Mouse (Mus musculus): ENCODE results near the gene Pgd. TPM values are rescaled to one million over a fixed set of nuclear protein-coding genes. Genes with fewer than 3 reads are reported as not detected.
"Not testable (repeated sequence)": the region's sequence is repeated elsewhere in the genome, so short reads cannot be mapped to it uniquely, and the experiment has no call there.

Pgd gene
- polyA plus RNA-seq (2016; fragmentation: Nextera tagmentation; extraction: Ambion mirVana): 116 and 133 TPM in 2 replicates

GRCm38 (mm10) chr4:149166215-149166946 lies at the start of gene Pgd:
Gene Pgd (minus strand): TSS chr4:149166771.
- H3K4me1 ChIP-seq: peaks cover 21% of the 10 kb centered on the region
- H3K4me3 ChIP-seq: peak within 1 kb of the TSS; percentile 98
- WGBS: 0% methylated on average over 59 of the region's 59 CpGs
- no peaks in the 10 kb centered on the region for H3K9me3 ChIP-seq
- DNase-seq (ENCODE audit: low spot score): peak; percentile 99
- H3K27ac ChIP-seq: peak within 1 kb of the TSS; percentile 95
- H3K36me3 ChIP-seq: peaks cover 38% of the 10 kb centered on the region
- no peaks in the 10 kb centered on the region for H3K27me3 ChIP-seq (ENCODE audit: insufficient read depth, poor library complexity, severe bottlenecking)

GRCm38 (mm10) chr4:149215982-149216381 lies 49.4 kb upstream of the Pgd start:
- Histone ChIP-seq H3K9me3 (no peaks in the 10 kb centered on the region), H3K4me1 (no peaks in the 10 kb centered on the region), H3K36me3 (peaks cover 67% of the 10 kb centered on the region), H3K4me3 (no peak overlapping the region), H3K27me3 (ENCODE audit: insufficient read depth, poor library complexity, severe bottlenecking) (no peaks in the 10 kb centered on the region), H3K27ac (no peak overlapping the region)
- no peak for DNase-seq (ENCODE audit: low spot score)
- WGBS: 91% methylated on average over 9 of the region's 9 CpGs

DNA sequence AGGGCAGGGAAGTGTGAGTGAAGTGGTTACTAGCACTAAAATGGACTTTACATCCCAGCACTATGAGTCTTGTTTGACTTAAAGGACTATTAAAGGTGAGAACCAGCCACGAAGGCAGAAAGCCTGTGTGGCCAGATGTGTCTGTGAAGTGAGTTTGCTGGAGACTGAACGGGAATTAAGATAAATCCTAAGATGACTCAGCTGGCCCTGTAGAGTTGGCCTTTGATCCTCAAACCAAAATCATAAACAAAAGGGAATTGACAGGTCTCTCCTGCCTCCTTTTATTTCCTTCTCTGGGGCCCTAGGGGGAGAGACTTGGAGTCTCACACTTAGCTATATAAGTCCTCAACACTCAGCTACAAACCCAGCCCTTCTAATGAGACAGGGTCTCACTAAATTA lies 48.8 kb upstream of the Pgd start:
- peaks cover 65% of the 10 kb centered on the region for H3K36me3 ChIP-seq
- 58% methylated on average over 2 of the region's 2 CpGs for WGBS

GRCm38 (mm10) chr4:149214468-149214867 lies 47.9 kb upstream of the Pgd start:
- not testable (repeated sequence) for DNase-seq (ENCODE audit: low spot score); H3K4me3 ChIP-seq
- WGBS: 93% methylated on average over 2 of the region's 2 CpGs

More for the DNA sequence above, 48.8 kb upstream of the Pgd start:
- H3K27ac ChIP-seq: no peak overlapping the region
- DNase-seq (ENCODE audit: low spot score): no peak
- H3K27me3 ChIP-seq (ENCODE audit: insufficient read depth, poor library complexity, severe bottlenecking): no peaks in the 10 kb centered on the region
- H3K4me3 ChIP-seq: no peak overlapping the region
- no peaks in the 10 kb centered on the region for H3K4me1 ChIP-seq
- H3K9me3 ChIP-seq: no peaks in the 10 kb centered on the region

DNA sequence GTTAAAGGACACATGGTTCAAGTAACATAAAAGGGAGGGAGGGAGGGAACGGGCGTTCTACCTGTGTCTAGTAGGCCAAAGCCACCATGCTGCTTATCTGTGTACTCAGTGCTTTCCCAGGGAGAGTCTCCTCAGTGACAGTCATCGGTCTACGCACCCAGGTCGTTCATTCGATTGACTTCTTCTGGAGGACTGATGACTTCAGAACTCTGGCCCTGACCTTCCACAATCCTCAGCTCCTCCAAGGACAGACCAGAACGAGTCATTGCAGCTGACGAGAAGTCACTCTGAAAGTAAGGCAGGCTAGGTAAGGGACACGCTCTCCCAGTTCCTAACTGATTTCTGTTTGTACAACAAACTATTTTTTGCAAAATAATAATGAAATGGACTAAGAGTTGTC lies 46.9 kb upstream of the Pgd start:
- Histone ChIP-seq H3K27me3 (ENCODE audit: insufficient read depth, poor library complexity, severe bottlenecking) (no peaks in the 10 kb centered on the region), H3K4me3 (no peak overlapping the region), H3K4me1 (no peaks in the 10 kb centered on the region), H3K27ac (no peak overlapping the region), H3K9me3 (no peaks in the 10 kb centered on the region), H3K36me3 (peaks cover 71% of the 10 kb centered on the region)
- WGBS: 93% methylated on average over 9 of the region's 9 CpGs
- DNase-seq (ENCODE audit: low spot score): no peak

More at GRCm38 (mm10) chr4:149214468-149214867, 47.9 kb upstream of the Pgd start:
- not testable (repeated sequence) for H3K9me3 ChIP-seq; H3K27ac ChIP-seq; H3K27me3 ChIP-seq (ENCODE audit: insufficient read depth, poor library complexity, severe bottlenecking); H3K4me1 ChIP-seq
- H3K36me3 ChIP-seq: peaks cover 70% of the 10 kb centered on the region

DNA sequence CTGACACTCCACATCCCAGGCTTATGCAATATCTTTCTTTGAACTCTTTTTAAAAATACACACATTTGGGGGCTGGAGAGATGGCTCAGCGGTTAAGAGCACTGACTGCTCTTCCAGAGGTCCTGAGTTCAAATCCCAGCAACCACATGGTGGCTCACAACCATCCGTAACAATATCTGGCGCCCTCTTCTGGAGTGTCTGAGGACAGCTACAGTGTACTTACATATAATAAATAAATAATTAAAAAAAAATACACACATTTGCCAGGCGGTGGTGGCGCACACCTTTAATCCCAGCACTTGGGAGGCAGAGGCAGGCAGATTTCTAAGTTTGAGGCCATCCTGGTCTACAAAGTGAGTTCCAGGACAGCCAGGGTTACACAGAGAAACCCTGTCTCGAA lies 44.9 kb upstream of the Pgd start:
- peaks cover 81% of the 10 kb centered on the region for H3K36me3 ChIP-seq
- WGBS: 87% methylated on average over 6 of the region's 6 CpGs
- H3K27ac ChIP-seq; H3K9me3 ChIP-seq; H3K4me1 ChIP-seq; DNase-seq (ENCODE audit: low spot score); H3K27me3 ChIP-seq (ENCODE audit: insufficient read depth, poor library complexity, severe bottlenecking); H3K4me3 ChIP-seq: not testable (repeated sequence)

GRCm38 (mm10) chr4:149202467-149202866 lies 35.9 kb upstream of the Pgd start:
- H3K27ac ChIP-seq: no peak overlapping the region
- DNase-seq (ENCODE audit: low spot score): no peak
- H3K27me3 ChIP-seq (ENCODE audit: insufficient read depth, poor library complexity, severe bottlenecking): no peaks in the 10 kb centered on the region
- WGBS: 80% methylated on average over 3 of the region's 3 CpGs
- no peaks in the 10 kb centered on the region for H3K9me3 ChIP-seq
- H3K4me3 ChIP-seq: no peak overlapping the region
- peaks cover 76% of the 10 kb centered on the region for H3K36me3 ChIP-seq
- H3K4me1 ChIP-seq: no peaks in the 10 kb centered on the region

DNA sequence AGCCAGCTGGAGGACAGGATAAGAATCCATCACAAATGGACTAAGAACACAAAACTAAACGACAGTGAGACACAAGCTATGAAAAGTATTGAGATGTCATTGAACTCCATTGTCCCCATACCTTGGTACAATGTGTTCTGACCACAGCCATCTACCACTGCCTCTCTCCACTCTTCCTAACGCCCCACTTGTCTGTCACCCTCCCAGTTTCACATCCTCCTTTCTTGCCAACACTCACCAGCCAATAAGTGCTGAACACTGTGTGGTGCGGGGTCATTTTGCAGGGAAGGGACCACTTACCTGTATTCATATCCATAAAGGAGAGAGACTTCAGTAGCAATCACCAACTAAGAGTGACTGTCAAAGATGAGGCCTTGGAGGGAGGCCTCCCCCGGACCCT lies 34.5 kb upstream of the Pgd start:
- Histone ChIP-seq H3K27ac (no peak overlapping the region), H3K36me3 (peaks cover 74% of the 10 kb centered on the region), H3K4me1 (no peaks in the 10 kb centered on the region), H3K27me3 (ENCODE audit: insufficient read depth, poor library complexity, severe bottlenecking) (no peaks in the 10 kb centered on the region), H3K4me3 (no peak overlapping the region), H3K9me3 (no peaks in the 10 kb centered on the region)
- no peak for DNase-seq (ENCODE audit: low spot score)
- 89% methylated on average over 4 of the region's 4 CpGs for WGBS

GRCm38 (mm10) chr4:149197180-149197579 lies 30.6 kb upstream of the Pgd start:
- no peak for DNase-seq (ENCODE audit: low spot score)
- H3K36me3 ChIP-seq: peaks cover 70% of the 10 kb centered on the region
- WGBS: 58% methylated on average over 1 of the region's 1 CpGs
- H3K4me3 ChIP-seq: no peak overlapping the region
- no peaks in the 10 kb centered on the region for H3K27me3 ChIP-seq (ENCODE audit: insufficient read depth, poor library complexity, severe bottlenecking)
- H3K27ac ChIP-seq: no peak overlapping the region
- no peaks in the 10 kb centered on the region for H3K4me1 ChIP-seq
- H3K9me3 ChIP-seq: no peaks in the 10 kb centered on the region

GRCm38 (mm10) chr4:149191103-149191502 lies 24.5 kb upstream of the Pgd start:
- no peaks in the 10 kb centered on the region for H3K27me3 ChIP-seq (ENCODE audit: insufficient read depth, poor library complexity, severe bottlenecking)
- WGBS: 33% methylated on average over 7 of the region's 7 CpGs
- no peak for DNase-seq (ENCODE audit: low spot score)
- H3K4me3 ChIP-seq: no peak overlapping the region
- no peaks in the 10 kb centered on the region for H3K9me3 ChIP-seq
- H3K27ac ChIP-seq: no peak overlapping the region
- peaks cover 72% of the 10 kb centered on the region for H3K36me3 ChIP-seq
- no peaks in the 10 kb centered on the region for H3K4me1 ChIP-seq

DNA sequence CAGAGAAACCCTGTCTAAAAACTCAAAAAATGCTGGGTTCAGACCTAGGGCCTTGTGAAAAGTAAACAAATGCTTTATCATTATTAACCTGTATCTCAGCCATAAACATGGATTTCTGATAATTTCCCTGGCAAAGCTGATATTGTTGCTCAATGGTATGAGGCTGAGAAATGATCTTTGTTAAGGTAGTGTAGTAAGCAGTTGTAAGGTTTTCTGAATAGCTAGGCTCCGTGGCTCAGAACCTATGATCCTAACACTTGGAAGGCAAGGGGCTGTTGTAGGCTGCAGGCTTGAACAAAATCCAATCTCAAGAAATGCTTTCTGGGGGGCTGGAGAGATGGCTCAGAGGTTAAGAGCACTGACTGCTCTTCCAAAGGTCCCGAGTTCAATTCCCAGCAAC lies 22.0 kb upstream of the Pgd start:
- no peak for DNase-seq (ENCODE audit: low spot score)
- H3K4me3 ChIP-seq: no peak overlapping the region
- no peaks in the 10 kb centered on the region for H3K27me3 ChIP-seq (ENCODE audit: insufficient read depth, poor library complexity, severe bottlenecking)
- WGBS: 77% methylated on average over 2 of the region's 2 CpGs
- no peaks in the 10 kb centered on the region for H3K4me1 ChIP-seq
- H3K36me3 ChIP-seq: peaks cover 78% of the 10 kb centered on the region
- no peak overlapping the region for H3K27ac ChIP-seq
- H3K9me3 ChIP-seq: no peaks in the 10 kb centered on the region

DNA sequence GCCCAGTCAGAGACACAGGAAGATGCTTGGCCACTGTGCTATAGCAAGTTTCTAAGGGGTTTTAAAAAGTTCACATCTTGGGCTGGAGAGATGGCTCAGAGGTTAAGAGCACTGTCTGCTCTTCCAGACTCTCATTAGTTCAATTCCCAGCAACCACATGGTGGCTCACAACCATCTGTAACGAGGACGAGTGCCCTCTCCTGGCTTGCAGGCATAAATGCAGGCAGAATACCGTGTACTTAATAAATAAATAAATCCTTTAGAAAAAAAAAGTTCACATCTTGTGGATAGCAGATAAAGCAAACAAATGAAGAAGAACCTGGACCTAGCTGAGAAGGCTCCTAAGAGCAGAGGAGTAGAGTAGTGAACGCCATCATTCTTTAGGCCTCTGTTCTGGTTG lies 16.2 kb upstream of the Pgd start:
- Histone ChIP-seq H3K9me3 (no peaks in the 10 kb centered on the region), H3K27me3 (ENCODE audit: insufficient read depth, poor library complexity, severe bottlenecking) (no peaks in the 10 kb centered on the region), H3K4me3 (no peak overlapping the region), H3K36me3 (peaks cover 74% of the 10 kb centered on the region), H3K4me1 (0 out of 2 replicates have a peak, but pooled peaks cover 10% of the 10 kb centered on the region), H3K27ac (no peak overlapping the region)
- WGBS: 48% methylated on average over 4 of the region's 4 CpGs
- DNase-seq (ENCODE audit: low spot score): no peak

DNA sequence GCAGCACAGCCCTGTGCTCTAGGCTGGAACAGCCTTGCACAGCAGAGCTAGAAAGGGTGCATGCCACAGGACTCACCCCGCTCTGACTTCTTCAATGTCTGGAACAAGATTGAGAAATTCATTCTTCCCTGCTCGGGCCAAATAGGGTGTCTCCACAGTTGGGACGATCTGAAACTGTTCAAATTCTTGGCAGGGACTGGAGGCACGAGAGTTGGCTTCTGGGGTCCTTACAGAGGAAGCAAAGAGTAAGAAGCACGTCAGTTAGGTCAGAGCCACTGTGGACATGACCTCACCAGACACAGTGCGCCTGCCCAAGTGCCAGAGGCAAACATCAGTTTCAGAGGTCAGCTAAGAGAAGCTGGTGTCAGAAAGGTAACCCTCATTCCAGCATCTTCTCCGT lies 15.6 kb upstream of the Pgd start:
- DNase-seq (ENCODE audit: low spot score): no peak
- 0 out of 2 replicates have a peak, but pooled peaks cover 10% of the 10 kb centered on the region for H3K4me1 ChIP-seq
- no peak overlapping the region for H3K4me3 ChIP-seq
- no peak overlapping the region for H3K27ac ChIP-seq
- WGBS: 86% methylated on average over 7 of the region's 7 CpGs
- no peaks in the 10 kb centered on the region for H3K9me3 ChIP-seq
- peaks cover 68% of the 10 kb centered on the region for H3K36me3 ChIP-seq
- H3K27me3 ChIP-seq (ENCODE audit: insufficient read depth, poor library complexity, severe bottlenecking): no peaks in the 10 kb centered on the region

- 58% methylated on average over 4 of the region's 4 CpGs for WGBS
- Histone ChIP-seq H3K36me3 (peaks cover 53% of the 10 kb centered on the region), H3K4me1 (0 out of 2 replicates have a peak, but pooled peaks cover 10% of the 10 kb centered on the region), H3K9me3 (no peaks in the 10 kb centered on the region), H3K4me3 (no peak overlapping the region), H3K27ac (no peak overlapping the region), H3K27me3 (ENCODE audit: insufficient read depth, poor library complexity, severe bottlenecking) (no peaks in the 10 kb centered on the region)
- no peak for DNase-seq (ENCODE audit: low spot score)
Measured at GRCm38 (mm10) chr4:149179573-149179972, 13.0 kb upstream of the Pgd start.
